In genomic region chr8:94532000-94532399, GRCm38 (mm10) we compare ENCODE assay signal across 8 mouse cellular contexts. TPM values are rescaled to one million over a fixed set of nuclear protein-coding genes. Genes with fewer than 3 reads are reported as not detected.
DNase-seq lines count a peak whose midpoint lies in the region; ATAC-seq lines count a peak whose summit lies in the region.

No protein-coding gene starts in this region.

- H3K4me3 ChIP-seq in lung, embryonic 16.5 days (ENCODE audit: low read length) = peak overlapping the region; percentile 71
- H3K4me3 ChIP-seq in embryonic facial prominence, embryonic 14.5 days (ENCODE audit: low read depth, low read length) = peak overlapping the region; percentile 70
- peak overlapping the region; percentile 73 for H3K4me3 ChIP-seq in limb, embryonic 15.5 days
- H3K4me3 ChIP-seq in stomach, embryonic 16.5 days (replicated peaks; ENCODE audit: low read length) = peak overlapping the region; percentile 69

- no peaks in the 10 kb centered on the region for H3K36me3 ChIP-seq in lung, embryonic 16.5 days (ENCODE audit: control insufficient read depth, insufficient read depth, low read length)
- no peaks in the 10 kb centered on the region for H3K36me3 ChIP-seq in embryonic facial prominence, embryonic 14.5 days (ENCODE audit: control insufficient read depth, insufficient read depth, low read length)
- no peaks in the 10 kb centered on the region for H3K36me3 ChIP-seq in limb, embryonic 15.5 days
- no peaks in the 10 kb centered on the region for H3K36me3 ChIP-seq in stomach, embryonic 16.5 days (ENCODE audit: control insufficient read depth, insufficient read depth, low read length)

- no peak overlapping the region for H3K27ac ChIP-seq in lung, embryonic 16.5 days (ENCODE audit: low read length)
- no peak overlapping the region; the same call in 1 of the 2 replicates for H3K27ac ChIP-seq in embryonic facial prominence, embryonic 14.5 days (replicated peaks; ENCODE audit: low read depth, low read length)
- H3K27ac ChIP-seq in limb, embryonic 15.5 days = no peak overlapping the region
- peak overlapping the region; percentile 26; the same call in 1 of the 2 replicates for H3K27ac ChIP-seq in stomach, embryonic 16.5 days (ENCODE audit: low read length)

- 0 out of 2 replicates have a peak overlapping the region, but pooled peaks have one; percentile 75 for H3K9ac ChIP-seq in lung, embryonic 16.5 days (ENCODE audit: low read length)
- H3K9ac ChIP-seq in embryonic facial prominence, embryonic 14.5 days (ENCODE audit: low read depth, low read length) = peak overlapping the region; percentile 30; the same call in 1 of the 2 replicates
- H3K9ac ChIP-seq in limb, embryonic 15.5 days = no peak overlapping the region
- H3K9ac ChIP-seq in stomach, embryonic 16.5 days (ENCODE audit: low read length) = peak overlapping the region; percentile 87

- peaks cover 7% of the 10 kb centered on the region for H3K4me1 ChIP-seq in lung, embryonic 16.5 days (replicated peaks; ENCODE audit: control insufficient read depth, insufficient read depth, low read length)
- H3K4me1 ChIP-seq in embryonic facial prominence, embryonic 14.5 days (ENCODE audit: control insufficient read depth, insufficient read depth, low read length) = 0 out of 2 replicates have a peak, but pooled peaks cover 3% of the 10 kb centered on the region
- H3K4me1 ChIP-seq in limb, embryonic 15.5 days = peaks cover 22% of the 10 kb centered on the region
- H3K4me1 ChIP-seq in stomach, embryonic 16.5 days (ENCODE audit: control insufficient read depth, insufficient read depth, low read length) = peaks cover 7% of the 10 kb centered on the region; the same call in 1 of the 2 replicates

- no peaks in the 10 kb centered on the region for H3K9me3 ChIP-seq in lung, embryonic 16.5 days (ENCODE audit: control insufficient read depth, low read length)
- H3K9me3 ChIP-seq in embryonic facial prominence, embryonic 14.5 days (ENCODE audit: control insufficient read depth, low read length) = no peaks in the 10 kb centered on the region
- H3K9me3 ChIP-seq in limb, embryonic 15.5 days = no peaks in the 10 kb centered on the region
- H3K9me3 ChIP-seq in stomach, embryonic 16.5 days (replicated peaks; ENCODE audit: control insufficient read depth, low read length) = no peaks in the 10 kb centered on the region

- H3K27me3 ChIP-seq in lung, embryonic 16.5 days (ENCODE audit: control insufficient read depth, insufficient read depth, low read depth, low read length) = peaks cover 4% of the 10 kb centered on the region; the same call in 1 of the 2 replicates
- H3K27me3 ChIP-seq in embryonic facial prominence, embryonic 14.5 days (replicated peaks; ENCODE audit: control insufficient read depth, insufficient read depth, low read length) = peaks cover 36% of the 10 kb centered on the region
- H3K27me3 ChIP-seq in limb, embryonic 15.5 days = peaks cover 33% of the 10 kb centered on the region
- H3K27me3 ChIP-seq in stomach, embryonic 16.5 days (ENCODE audit: control insufficient read depth, insufficient read depth, low read length) = no peaks in the 10 kb centered on the region

- WGBS in lung, embryonic 16.5 days = 4% methylated on average over 8 of the region's 8 CpGs
- WGBS in embryonic facial prominence, embryonic 14.5 days = 5% methylated on average over 8 of the region's 8 CpGs
- 5% methylated on average over 8 of the region's 8 CpGs for WGBS in limb, embryonic 15.5 days
- WGBS in stomach, embryonic 16.5 days = 5% methylated on average over 8 of the region's 8 CpGs

- DNase-seq in lung, postnatal 25 days (ENCODE audit: low spot score) = no peak
- peak; percentile 46 for DNase-seq in embryonic facial prominence, embryonic 14.5 days (ENCODE audit: low spot score)
- DNase-seq in left cerebral cortex, adult 18-20 months (ENCODE audit: low spot score in 2 of 2) = no peak
- DNase-seq in thymus, postnatal 25 days = no peak

- ATAC-seq in lung, embryonic 16.5 days (ENCODE audit: low read depth) = no peak
- ATAC-seq in embryonic facial prominence, embryonic 14.5 days (ENCODE audit: low read depth) = peak; percentile 27; the same call in 1 of the 2 replicates
- no peak for ATAC-seq in limb, embryonic 15.5 days (ENCODE audit: insufficient number of reproducible peaks, low FRiP score, low TSS enrichment, low read depth)
- ATAC-seq in stomach, embryonic 16.5 days (ENCODE audit: insufficient read depth, low FRiP score) = no peak
- no peak for ATAC-seq in megakaryocyte-erythroid progenitor cell, adult 5-6 weeks (replicated peaks; ENCODE audit: low FRiP score, low TSS enrichment, poor library complexity, severe bottlenecking)

- peak overlapping the region; percentile 99 for H3K4me2 ChIP-seq in lung, embryonic 16.5 days (ENCODE audit: low read depth, low read length)
- H3K4me2 ChIP-seq in embryonic facial prominence, embryonic 14.5 days (ENCODE audit: low read depth, low read length) = peak overlapping the region; percentile 97
- H3K4me2 ChIP-seq in limb, embryonic 15.5 days = peak overlapping the region; percentile 98
- H3K4me2 ChIP-seq in stomach, embryonic 16.5 days (ENCODE audit: low read depth, low read length) = peak overlapping the region; percentile 97

RNA-seq across cellular contexts. Expression of gene Cpne2, which starts 0.8 kb away (rescaled TPM):
- polyA plus RNA-seq in lung, embryonic 16.5 days (2015; fragmentation: Nextera tagmentation; extraction: Ambion mirVana) = 9.9 and 10.6 TPM in 2 replicates
- polyA plus RNA-seq in embryonic facial prominence, embryonic 14.5 days (2014; fragmentation: Nextera tagmentation; extraction: Ambion mirVana) = 12.4 and 13.8 TPM in 2 replicates
- 13.8 and 14.0 TPM in 2 replicates for polyA plus RNA-seq in limb, embryonic 15.5 days (2015; fragmentation: Nextera tagmentation; extraction: Ambion mirVana)
- polyA plus RNA-seq in stomach, embryonic 16.5 days (2015; fragmentation: Nextera tagmentation; extraction: Ambion mirVana) = 9.3 and 9.5 TPM in 2 replicates
- total RNA-seq in left cerebral cortex, adult 18-20 months (2021) = 10 to 100 TPM; 22.3 to 22.7 TPM
- 111 and 116 TPM in 2 replicates for total RNA-seq in megakaryocyte-erythroid progenitor cell, adult 5-6 weeks (2014; fragmentation: Nextera tagmentation)
- total RNA-seq in megakaryocyte-erythroid progenitor cell, adult 5-6 weeks (2017) = 78.7 and 81.7 TPM in 2 replicates
